Mouse (Mus musculus) stomach, postnatal 0 days (tissue): ENCODE measurements around the gene Zfp704.

Experiments
- CTCF ChIP-seq: IDR thresholded peaks from 2 replicates; pipeline ENCODE4 v1.5.1; 2016; ENCODE audit warnings: antibody characterized with exemption, low read depth, mild to moderate bottlenecking, moderate library complexity
- EP300 ChIP-seq: optimal IDR thresholded peaks from 2 replicates; pipeline ENCODE3; 2016; ENCODE audit warnings: antibody characterized with exemption

DNA sequence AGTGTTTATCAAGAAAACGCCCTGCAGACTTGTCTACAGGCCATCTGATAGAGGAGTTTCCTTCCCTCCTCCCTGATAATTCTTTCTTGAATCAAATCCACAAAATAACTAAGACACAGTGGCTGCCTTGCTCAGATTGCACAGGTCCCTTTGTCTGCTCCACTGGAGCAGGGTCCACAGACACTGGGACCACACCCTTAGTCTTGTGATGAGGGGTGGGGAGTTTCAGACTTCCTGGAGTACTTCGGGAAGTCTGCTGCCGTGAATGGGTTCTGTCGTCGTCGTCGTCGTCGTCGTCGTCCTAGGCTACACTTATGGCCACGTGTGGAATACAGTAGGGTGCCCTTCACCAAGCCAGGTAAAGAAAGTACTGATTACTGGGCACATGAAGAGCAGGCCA, 4.8 kb upstream of the Zfp704 start:
- TF ChIP-seq EP300, result no peak
- TF ChIP-seq CTCF, result no peak
